Mouse (Mus musculus) E14TG2a.4 (cell line): ENCODE results near the gene Plpp2.

ENCODE experiments used
- H3K27me3 ChIP-seq: 2 replicates; pipeline ENCODE4 v1.6.1; 2014; ENCODE audit warnings: low read length, control low read depth; ENCODE audit not compliant: insufficient read depth
- H3K36me3 ChIP-seq: 2 replicates; pipeline ENCODE4 v1.6.1; 2014; ENCODE audit warnings: low read length, control low read depth; ENCODE audit not compliant: insufficient read depth
- H3K4me1 ChIP-seq: replicated peaks from 2 replicates; pipeline ENCODE4 v1.6.1; 2014; ENCODE audit warnings: low read depth, low read length, control low read depth
- H3K4me3 ChIP-seq: replicated peaks from 2 replicates; pipeline ENCODE4 v1.5.1; 2014; ENCODE audit warnings: mild to moderate bottlenecking, low read length
- H3K9me3 ChIP-seq: 2 replicates; pipeline ENCODE4 v1.6.1; 2014; ENCODE audit warnings: low read length, control low read depth
- CTCF ChIP-seq: conservative IDR thresholded peaks from 2 replicates; pipeline ENCODE4 v1.5.1; 2014; ENCODE audit warnings: low read length
- NANOG ChIP-seq: IDR thresholded peaks from 2 replicates; pipeline ENCODE4 v1.6.1; 2014; ENCODE audit warnings: borderline replicate concordance, low read length, mixed read lengths
- POU5F1 ChIP-seq: IDR thresholded peaks from 2 replicates; pipeline ENCODE4 v1.6.1; 2014; ENCODE audit warnings: low read length, borderline replicate concordance

Gene Plpp2

GRCm38 (mm10) chr10:79530721-79531120 is 2.9 kb downstream of the Plpp2 start:
- Histone ChIP-seq H3K4me1 (peaks cover 44% of the 10 kb centered on the region), H3K36me3 (peaks cover 37% of the 10 kb centered on the region), H3K27me3 (peaks cover 36% of the 10 kb centered on the region), H3K4me3 (no peak overlapping the region), H3K9me3 (no peaks in the 10 kb centered on the region)
- TF ChIP-seq NANOG: no peak
- no peak for TF ChIP-seq POU5F1
- TF ChIP-seq CTCF: no peak

- no peak overlapping the region for H3K4me3 ChIP-seq
- no peak for TF ChIP-seq CTCF
- TF ChIP-seq POU5F1: no peak
- no peak for TF ChIP-seq NANOG
- peaks cover 41% of the 10 kb centered on the region for H3K36me3 ChIP-seq
- peaks cover 44% of the 10 kb centered on the region for H3K4me1 ChIP-seq
- peaks cover 32% of the 10 kb centered on the region for H3K27me3 ChIP-seq
- H3K9me3 ChIP-seq: no peaks in the 10 kb centered on the region
These were observed 3.4 kb downstream of the Plpp2 start for GRCm38 (mm10) chr10:79530241-79530640.

- Histone ChIP-seq H3K4me1 (peaks cover 29% of the 10 kb centered on the region), H3K27me3 (peaks cover 13% of the 10 kb centered on the region), H3K4me3 (no peak overlapping the region), H3K36me3 (peaks cover 46% of the 10 kb centered on the region), H3K9me3 (no peaks in the 10 kb centered on the region)
- peak; percentile 57 for TF ChIP-seq CTCF
- TF ChIP-seq POU5F1: no peak
- TF ChIP-seq NANOG: no peak
These were observed 5.5 kb downstream of the Plpp2 start for GRCm38 (mm10) chr10:79528081-79528480.

GRCm38 (mm10) chr10:79527453-79527845 is 6.1 kb downstream of the Plpp2 start:
- Histone ChIP-seq H3K27me3 (peaks cover 7% of the 10 kb centered on the region), H3K4me1 (peaks cover 23% of the 10 kb centered on the region), H3K9me3 (no peaks in the 10 kb centered on the region), H3K36me3 (peaks cover 46% of the 10 kb centered on the region), H3K4me3 (no peak overlapping the region)
- no peak for TF ChIP-seq POU5F1
- no peak for TF ChIP-seq NANOG
- TF ChIP-seq CTCF: no peak

- Histone ChIP-seq H3K4me3 (no peak overlapping the region), H3K27me3 (peaks cover 4% of the 10 kb centered on the region), H3K4me1 (peaks cover 21% of the 10 kb centered on the region), H3K9me3 (no peaks in the 10 kb centered on the region), H3K36me3 (peaks cover 46% of the 10 kb centered on the region)
- TF ChIP-seq CTCF: no peak
- no peak for TF ChIP-seq POU5F1
- no peak for TF ChIP-seq NANOG
These were observed 6.7 kb downstream of the Plpp2 start for GRCm38 (mm10) chr10:79526661-79527452.

GRCm38 (mm10) chr10:79525456-79526325 is 7.9 kb downstream of the Plpp2 start:
- Histone ChIP-seq H3K36me3 (peaks cover 46% of the 10 kb centered on the region), H3K9me3 (no peaks in the 10 kb centered on the region), H3K4me3 (no peak overlapping the region), H3K4me1 (peaks cover 14% of the 10 kb centered on the region), H3K27me3 (no peaks in the 10 kb centered on the region)
- TF ChIP-seq POU5F1 (no peak), CTCF (no peak)

GRCm38 (mm10) chr10:79524433-79524832 is 9.2 kb downstream of the Plpp2 start:
- no peak for TF ChIP-seq POU5F1
- no peak for TF ChIP-seq NANOG
- TF ChIP-seq CTCF: no peak
- no peaks in the 10 kb centered on the region for H3K27me3 ChIP-seq
- no peak overlapping the region for H3K4me3 ChIP-seq
- no peaks in the 10 kb centered on the region for H3K9me3 ChIP-seq
- peaks cover 35% of the 10 kb centered on the region for H3K36me3 ChIP-seq
- peaks cover 4% of the 10 kb centered on the region; the same call in 1 of the 2 replicates for H3K4me1 ChIP-seq

GRCm38 (mm10) chr10:79506709-79507108 is 26.9 kb downstream of the Plpp2 start:
- TF ChIP-seq NANOG (no peak), CTCF (no peak), POU5F1 (no peak)
- Histone ChIP-seq H3K27me3 (no peaks in the 10 kb centered on the region), H3K36me3 (peaks cover 24% of the 10 kb centered on the region), H3K4me1 (no peaks in the 10 kb centered on the region), H3K9me3 (peaks cover 71% of the 10 kb centered on the region), H3K4me3 (no peak overlapping the region)
